Mouse (Mus musculus) T-cell, adult 2 months (primary cell): Measurements from ENCODE around the gene Ttc39a.
A peak's percentile ranks its signal among the peaks of the same experiment; 100 is the strongest.

Experiments used
- DNase-seq: peaks from one replicate; pipeline ENCODE4 v3.0.0; 2022; ENCODE audit warnings: low spot score

Ttc39a gene

DNA sequence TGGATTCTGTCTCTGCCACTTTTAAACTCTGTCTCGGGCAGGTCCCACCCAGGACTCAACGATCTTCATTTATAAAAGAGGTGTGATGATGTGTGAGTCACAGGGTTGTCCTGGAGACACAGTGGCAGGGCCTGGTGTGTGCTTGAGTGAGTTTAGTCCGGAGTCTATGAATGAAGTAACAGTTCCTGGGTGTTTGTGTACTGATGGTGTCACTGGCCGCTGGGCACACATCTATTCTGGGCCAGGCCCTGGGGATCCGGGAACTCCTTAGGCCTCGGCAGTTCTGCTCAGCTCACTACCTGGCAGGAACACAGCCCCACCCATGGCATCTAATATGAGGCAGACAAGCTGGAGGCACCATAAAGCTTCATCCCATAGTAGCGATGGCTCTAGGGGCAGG is 15.2 kb downstream of the Ttc39a start:
- DNase-seq, result no peak

DNA sequence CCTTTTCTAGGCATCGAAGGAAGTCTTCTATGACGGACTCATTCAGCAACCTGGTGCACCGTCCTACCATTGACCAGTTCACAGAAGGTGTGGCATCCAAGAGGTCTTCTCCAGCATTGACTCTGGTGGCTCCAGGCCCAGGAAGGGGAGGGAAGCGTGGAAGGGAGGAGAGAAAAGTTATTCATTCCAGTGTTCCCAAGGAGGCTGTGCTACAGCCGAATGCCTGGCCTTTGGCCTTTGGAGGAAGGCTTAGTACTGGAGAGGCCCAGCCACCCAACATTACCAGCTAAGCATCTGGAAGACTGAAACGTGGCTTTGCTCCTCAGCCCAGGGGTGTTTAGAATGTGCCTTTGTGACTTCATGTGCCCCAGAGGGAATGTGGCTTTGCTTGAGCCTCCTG is 16.0 kb downstream of the Ttc39a start:
- no peak for DNase-seq

DNA sequence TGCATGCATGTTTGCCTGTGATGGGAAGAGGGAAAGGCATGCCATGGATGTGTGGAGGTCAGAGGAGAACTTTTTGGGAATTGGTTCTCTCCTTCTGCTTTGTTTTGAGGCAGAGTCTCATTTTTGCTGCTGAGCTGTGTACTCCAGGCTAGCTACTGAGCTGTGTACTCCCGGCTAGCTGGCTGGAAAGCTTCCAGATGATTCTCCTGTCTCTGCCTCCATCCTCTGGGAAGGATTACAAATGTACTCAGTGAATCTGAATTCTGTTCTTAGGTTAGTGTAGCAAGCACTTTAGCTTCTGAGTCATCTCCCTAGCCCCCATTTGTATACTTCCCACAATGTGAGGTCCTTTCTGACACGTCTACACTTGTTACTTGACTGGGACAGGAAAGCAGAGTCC is 17.0 kb downstream of the Ttc39a start:
- no peak for DNase-seq

DNA sequence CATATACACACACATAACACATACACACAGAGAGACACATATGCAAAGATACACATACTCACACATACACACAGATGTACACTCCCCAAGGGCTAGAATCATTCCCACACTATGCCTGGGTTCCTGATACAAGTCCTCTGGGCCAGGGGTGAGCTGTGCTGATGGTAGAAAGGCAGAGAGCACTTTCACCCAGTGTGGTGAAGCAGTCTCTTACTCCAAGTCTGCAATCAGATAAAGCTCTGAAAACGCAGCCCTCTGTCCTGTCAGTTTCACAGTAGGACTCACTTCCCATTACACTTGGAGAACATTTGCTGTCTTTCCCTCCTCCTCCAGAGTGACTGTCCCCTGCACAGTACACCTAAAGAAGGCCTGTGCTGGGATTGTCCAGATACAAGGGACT is 20.6 kb downstream of the Ttc39a start:
- no peak for DNase-seq

DNA sequence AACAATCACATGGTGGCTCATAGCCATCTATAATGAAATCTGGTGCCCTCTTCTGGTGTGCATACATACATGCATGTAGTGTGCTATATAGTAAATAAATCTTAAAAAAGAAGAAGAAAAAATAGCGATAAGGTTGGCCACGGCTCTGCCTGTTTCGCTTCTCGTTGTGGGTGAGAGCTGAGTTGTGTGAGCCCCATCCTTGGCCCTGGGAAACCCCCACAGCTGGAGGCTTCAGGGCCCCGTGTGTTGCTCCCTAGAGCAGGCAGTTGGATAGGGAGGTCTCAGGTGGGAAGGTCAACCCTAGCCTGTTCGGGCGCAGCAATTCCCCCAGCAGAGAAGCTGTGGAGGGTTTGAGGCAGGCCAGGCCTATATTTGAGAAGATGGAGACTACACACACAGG is 23.8 kb downstream of the Ttc39a start:
- no peak for DNase-seq

DNA sequence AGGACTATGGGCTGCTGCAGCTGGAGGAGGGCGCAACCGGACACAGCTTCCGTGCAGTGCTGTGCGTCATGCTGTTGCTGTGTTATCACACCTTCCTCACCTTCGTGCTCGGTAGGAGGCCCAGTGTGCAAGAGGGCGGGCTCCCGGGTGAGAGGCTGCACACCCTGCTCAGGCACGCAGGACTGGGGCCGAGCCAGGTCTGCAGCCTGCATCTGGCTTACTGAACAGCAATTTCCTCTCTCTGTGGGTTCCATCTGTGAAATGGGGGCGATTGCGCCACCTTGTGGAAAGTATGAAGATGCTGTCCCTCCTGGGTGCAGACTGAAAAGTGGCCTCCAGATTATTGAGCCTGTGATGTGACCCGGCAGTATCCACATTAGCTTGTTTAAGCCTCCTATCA is 24.4 kb downstream of the Ttc39a start:
- peak; percentile 21 for DNase-seq

DNA sequence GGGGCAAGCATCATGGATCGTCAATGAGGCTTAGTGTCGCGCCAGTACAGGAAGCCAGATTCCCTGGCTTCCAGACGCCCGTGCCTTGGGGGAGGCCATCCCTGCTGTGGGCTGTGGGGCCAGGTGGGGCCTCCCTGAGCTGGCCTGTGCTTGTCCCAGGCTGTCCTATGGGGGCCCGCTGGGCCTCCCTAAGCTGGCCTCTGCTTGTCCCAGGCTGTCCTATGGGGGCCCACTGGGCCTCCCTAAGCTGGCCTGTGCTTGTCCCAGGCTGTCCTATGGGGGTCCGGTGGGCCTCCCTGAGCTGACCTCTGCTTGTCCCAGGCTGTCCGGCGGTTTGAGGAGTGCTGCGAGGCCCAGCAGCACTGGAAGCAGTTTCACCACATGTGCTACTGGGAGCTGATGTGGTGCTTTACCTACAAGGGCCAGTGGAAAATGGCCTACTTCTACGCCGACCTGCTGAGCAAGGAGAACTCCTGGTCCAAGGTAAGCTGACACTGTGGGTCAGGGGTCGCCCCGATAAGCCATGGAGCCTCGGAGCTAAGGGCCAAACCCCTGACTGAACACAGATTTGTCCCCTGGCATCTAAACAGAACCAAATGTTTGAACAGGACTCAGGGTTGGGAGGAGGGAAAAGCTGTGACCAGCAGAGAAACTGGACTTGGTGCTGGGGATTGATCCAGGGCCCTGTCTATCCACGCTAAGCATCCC is 26.4 kb downstream of the Ttc39a start:
- DNase-seq, result no peak

DNA sequence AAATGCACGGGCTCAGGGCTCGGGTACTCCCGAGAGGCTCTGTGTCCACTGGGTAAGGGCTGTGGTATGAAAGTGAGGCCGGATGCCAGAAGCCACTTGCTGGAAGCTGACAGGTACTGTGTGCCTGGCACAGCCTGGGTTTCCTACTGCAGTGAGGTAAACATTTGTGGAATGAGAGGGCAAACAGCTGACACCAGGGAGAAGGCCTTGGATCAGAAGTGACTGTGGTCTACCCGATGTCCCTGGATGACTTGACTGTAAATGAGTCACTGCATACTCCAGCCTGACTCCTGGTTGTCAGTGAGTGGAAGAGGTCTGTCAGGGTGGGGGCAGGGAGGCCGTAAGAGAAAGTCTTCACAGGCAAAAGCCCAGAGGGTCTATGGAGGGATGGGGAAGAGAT is 27.2 kb downstream of the Ttc39a start:
- DNase-seq, result no peak

DNA sequence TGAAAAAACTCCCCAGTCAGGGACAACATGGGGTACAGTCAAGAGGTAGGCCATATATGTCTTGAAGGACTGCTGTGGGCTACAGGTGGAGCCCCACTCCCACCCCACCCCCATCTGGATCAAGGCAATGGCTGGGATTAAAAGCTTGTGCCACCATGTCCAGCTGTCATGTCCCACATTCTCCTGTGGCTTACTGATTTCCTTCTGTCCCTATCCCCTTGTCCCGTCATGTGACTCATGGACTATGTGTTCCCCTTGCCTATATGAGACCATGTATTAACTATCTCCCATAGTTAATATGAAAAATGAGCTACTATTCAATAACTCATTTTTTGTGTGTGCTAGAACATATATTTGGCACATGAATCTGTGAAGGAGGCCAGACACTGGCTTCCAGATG is 27.8 kb downstream of the Ttc39a start:
- DNase-seq, result no peak

DNA sequence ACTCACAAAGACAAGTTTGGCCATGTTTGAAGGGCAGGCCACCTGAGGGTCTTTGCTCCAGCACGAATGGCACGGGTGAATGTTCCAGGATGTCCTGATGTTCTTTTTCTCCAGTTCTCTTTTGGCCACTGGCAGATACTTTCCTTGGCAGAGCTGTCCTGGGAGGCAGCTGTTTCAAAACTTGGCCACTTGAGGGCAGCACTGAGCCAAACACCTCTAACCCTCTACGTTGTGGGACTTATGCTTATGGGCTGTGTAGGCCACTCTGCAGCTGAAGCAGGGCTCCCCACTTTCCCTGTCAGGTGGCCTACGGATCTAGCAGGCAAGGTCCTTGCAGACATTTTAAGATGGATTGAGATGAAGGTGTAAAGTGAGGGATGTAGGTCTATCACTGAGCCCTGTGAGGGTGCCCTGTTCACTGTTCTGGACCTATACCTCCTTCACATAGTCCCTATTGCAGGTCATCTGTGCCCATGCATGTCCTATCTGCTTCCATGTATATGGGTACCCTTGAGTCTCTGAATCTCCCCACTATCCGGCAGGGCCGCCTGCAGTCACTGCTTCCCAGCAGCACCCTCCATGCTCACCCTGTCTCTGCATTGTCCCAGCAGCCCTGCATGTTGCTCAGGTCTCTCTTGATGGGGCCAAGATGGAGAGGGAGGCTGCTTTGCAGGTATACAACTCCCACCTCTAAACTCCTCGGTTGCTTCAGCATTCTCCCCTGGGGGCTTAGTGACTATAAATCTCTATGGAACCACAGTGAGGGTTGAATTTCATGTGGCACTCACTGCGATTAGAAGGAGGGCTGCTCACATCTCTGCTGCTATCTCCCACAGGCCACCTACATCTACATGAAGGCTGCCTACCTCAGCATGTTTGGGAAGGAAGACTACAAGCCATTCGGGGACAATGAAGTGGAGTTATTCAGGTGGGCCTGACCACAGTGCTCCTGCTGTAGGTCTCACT is 31.8 kb downstream of the Ttc39a start:
- peak; percentile 41 for DNase-seq

DNA sequence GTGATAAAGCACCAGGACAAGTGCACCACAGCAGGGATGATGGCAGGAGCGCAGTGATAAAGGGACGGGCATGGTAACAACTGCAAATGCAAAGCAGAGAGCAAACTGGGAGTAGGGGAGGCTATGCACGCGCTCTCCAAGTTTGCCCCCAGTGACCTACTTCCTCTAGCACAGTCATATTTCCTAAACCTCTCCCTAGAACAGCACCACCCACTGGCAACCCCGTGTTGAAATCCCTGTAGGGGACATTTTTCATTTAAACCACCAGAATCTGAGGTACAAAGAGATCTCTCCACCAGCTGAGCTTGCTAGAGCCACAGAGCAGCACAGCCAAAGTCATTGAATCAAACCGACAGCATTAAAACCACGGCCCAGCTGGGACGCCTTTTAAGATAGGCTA is 32.7 kb downstream of the Ttc39a start:
- no peak for DNase-seq

DNA sequence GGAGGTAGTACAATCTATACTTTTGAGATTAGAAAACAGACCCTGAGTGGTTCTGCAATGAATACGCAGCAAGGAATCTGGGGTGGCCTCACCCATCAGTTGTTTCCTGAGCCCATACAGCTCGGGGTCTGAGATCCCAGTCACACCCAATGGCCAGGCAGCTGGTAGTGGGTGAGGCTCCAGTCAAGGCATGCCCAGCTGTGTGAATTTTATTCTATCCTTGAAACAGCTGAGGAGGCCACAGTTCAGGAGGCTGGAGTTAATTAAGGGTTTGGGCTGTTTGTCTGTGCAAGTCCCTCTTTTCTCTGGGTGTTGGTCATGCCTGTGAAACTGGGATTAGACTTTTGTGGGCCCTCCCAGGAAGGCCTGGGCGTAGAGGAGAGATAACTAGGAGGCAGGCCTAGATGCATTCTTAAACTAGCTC is 33.4 kb downstream of the Ttc39a start:
- no peak for DNase-seq

DNA sequence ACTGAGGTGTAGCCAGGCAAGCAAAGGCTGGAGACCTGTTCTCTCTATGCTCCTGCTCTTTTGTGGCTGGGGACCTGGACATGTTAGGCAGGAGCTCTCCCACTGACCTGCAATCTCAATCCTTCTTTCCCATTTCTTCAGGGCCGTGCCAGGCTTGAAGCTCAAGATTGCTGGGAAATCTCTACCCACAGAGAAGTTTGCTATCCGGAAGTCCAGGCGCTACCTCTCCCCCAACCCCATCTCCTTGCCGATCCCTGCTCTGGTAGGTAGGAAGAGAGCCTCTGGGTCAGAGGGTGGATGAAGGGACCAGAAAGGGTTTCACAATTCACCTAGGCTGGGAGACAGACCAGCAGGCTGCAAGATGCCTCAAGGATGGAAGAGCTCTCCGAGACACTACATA is 34.0 kb downstream of the Ttc39a start:
- DNase-seq, result no peak

DNA sequence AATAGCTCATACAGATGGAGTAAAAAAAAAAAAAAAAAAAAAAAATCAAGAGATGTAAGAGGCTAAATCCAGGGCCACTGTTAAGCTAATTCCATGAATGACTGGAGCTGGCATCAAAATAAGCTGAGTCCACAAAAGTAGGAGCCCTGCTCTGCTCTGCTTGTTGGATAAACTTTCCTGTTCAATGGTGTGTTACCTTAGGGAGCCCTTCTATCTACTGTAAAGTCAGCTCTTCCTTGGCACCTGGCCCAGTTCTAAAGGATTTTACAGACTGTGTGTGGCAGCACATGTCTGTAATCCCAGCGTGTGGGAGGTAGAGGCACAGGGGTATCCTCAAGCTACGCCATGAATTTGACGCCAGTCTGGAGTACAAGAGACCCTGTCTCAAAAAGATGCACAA is 34.6 kb downstream of the Ttc39a start:
- no peak for DNase-seq

DNA sequence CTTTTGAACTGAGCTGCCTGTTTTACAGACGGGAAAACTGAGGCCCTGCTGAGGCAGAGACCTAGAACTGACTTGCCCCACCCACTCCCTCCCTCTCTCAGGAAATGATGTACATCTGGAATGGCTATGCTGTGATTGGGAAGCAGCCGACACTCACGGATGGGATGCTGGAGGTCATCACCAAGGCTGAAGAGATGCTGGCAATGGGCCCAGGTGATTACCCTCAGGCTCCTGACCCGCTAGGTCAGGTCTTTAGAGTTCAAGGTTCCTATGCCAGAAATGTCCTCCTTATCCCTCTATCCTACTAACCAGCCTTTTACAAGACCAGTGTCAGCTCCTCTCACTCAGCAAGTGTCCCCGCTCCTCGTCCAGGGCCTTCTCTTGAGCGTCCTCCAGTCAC is 35.7 kb downstream of the Ttc39a start:
- DNase-seq, result no peak

DNA sequence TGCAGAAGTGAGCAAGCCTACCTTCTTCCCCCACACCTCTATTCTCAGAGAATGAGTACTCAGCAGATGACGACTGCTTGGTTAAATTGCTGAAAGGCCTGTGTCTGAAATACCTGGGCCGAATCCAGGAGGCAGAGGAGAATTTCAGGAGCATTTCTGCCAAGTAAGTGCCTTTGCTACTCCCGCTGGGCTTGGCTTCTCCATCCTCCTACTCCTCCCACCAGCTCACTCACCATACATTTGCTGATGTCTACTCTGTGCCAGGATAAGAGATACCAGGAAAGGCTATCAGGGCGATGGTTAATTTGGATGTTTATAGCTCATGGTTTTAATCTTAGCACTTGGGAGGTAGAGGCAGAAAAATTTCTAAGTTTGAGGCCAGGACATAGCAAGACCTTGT is 36.2 kb downstream of the Ttc39a start:
- no peak for DNase-seq

DNA sequence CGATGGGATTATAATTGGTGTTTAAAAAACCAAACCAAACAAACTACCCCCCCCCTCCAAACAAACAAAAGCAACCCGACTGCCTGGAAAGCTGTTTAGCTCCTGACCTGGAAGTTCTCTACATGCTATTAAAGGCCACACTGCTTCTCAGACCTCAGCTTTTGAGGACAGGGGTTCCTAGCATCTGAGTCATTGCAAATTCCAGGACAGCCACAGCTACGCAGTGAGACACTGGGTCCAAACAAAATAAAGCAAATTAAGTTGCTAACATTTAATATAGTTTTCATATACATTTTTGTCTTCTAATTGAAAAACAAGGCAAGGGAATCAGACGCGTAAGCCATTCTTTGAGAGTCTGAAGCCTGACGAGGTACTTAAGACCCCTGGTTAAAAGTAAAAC is 38.0 kb downstream of the Ttc39a start:
- DNase-seq, result no peak

DNA sequence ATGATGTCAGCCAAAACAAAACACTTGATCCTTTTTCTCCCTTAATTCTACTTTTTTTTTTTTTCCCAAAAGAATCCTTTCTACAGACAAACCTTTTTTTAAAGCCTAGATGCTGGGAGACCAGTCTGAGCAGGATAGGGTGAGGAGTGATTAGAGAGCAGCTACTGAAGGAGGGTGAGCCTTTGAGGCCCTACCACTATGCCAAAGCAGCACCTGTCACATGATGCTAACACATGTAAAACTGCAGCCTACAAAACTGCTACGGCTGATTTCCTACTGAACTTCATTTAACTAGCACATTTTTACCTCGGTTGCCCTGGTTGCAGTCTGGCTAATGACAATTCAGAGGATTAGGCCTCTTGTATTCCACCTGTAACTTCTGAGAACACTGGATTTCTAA is 38.5 kb downstream of the Ttc39a start:
- DNase-seq, result no peak

DNA sequence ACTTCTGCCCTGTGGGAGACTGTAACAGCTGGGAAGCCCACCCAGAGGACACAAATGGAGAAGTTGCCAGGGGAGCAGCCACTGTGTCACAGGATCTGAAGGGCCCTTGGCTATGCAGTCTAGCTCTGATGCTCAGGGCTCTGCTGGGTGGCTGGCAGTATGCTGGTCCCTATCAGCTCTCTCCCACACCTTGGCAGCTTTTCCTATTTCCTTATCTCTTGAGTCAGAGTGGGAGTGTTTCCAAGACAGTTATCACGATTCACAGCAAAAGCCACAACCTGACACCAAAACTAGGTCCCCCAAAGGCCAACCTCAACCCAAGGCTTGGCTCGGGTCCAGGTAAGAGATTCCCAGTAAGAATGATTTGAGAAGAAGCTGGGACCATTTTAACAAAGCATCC is 39.0 kb downstream of the Ttc39a start:
- DNase-seq, result no peak

DNA sequence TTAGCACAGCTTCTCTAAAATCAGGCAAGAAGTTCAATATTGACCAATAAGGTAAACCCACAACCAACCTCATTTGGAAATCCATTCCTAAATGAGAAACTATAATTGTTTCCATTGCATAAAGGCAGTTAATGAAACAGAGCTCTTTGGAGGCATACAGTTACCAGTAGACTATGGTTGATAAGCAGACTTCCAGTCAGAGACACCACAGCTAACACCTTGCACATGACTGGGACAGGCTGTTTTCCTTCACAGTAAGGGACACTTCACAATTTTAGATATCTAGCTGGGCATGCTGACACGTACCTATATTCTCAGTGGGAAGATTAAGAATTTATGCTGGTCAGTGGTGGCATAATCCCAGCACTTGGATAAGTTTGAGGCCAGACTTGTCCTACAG is 39.5 kb downstream of the Ttc39a start:
- DNase-seq, result no peak

DNA sequence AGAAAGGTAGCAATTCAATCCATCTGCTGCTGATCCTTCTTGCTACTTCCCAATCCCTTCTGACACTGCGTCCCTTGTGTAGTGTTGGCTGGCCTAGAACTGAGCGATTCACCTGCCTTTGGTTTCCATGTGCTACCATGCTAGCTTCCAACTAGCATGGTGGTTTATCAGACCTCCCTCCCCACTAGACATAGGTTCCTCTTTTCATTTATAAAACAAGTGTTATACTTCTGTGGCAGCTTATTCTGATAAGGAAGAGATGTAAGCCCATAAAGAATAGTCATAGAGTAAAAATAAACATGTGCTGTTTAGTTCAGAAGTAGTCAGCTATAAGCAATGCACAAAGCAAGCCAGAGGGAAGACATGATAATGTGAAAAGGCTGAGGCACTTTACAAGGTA is 42.1 kb downstream of the Ttc39a start:
- no peak for DNase-seq

DNA sequence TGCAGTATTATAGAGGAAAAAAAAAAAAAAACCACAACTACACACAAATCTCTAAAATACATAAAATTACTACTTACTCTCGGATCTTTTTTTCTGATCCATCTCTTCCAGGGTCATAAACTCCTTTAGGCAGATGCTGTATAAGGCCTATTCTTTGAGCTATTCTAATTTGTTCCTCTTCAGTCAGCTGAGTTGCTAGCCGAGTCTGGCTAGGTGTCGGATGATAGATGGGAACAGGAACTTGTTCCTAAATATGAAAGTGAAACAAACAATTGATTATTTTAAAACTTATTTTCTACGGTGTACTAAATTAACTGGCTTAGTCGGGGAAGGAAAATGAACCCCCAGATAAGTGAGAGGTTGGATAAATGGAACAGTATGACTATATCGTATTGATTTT is 50.4 kb downstream of the Ttc39a start:
- DNase-seq, result no peak

DNA sequence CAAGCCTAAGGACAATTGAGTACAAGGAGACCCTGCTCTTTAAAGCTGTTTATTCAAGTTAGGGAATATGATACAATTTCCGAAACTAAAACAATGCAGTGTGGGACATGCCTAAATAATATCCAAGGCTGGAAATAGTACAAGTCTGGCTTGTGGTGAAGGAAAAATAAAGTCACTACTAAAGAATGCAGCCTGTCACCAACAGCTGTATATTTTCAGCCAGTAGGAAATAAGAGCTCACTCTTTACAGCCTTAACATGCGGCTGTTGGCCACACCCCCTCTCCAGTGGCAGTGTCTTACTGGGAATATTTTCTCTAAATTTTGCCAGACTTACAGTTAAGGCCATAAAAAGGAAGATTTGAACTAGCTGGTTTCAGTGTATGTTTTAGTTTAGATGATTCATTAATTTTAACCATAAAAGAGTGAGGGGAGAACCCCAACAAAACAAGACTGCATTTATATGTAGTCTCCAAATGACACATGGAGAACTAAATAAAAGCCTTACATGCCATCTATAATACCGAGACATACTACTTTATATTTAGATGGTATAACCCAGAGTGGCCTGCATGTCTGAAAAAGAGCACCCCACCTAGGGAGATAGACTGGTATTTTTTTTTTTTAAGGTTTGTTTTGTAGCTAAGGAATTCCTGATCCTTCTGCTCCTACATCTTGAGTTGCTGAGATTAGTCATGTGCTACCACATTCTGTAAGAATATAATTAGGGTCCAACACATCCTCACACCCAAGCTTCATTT is 54.2 kb downstream of the Ttc39a start:
- DNase-seq, result no peak
